Mouse (Mus musculus): ENCODE measurements around the gene 2310034G01Rik.

GRCm38 (mm10) chr19:46399372-46399771, 49.3 kb upstream of the 2310034G01Rik start:
- TF ChIP-seq POLR2A (IDR thresholded peaks at IDR 0.05; ENCODE audit: low read depth, low read length): no peak
- TF ChIP-seq CTCF (IDR thresholded peaks at IDR 0.05; ENCODE audit: borderline replicate concordance, insufficient read depth, low read length): no peak
